Mouse (Mus musculus) lung, postnatal 25 days (tissue): ENCODE data around the gene Stox2.

ENCODE experiments used
- DNase-seq: peaks from one replicate; pipeline ENCODE4 v3.0.0; 2022; ENCODE audit warnings: low spot score

Gene Stox2

DNA sequence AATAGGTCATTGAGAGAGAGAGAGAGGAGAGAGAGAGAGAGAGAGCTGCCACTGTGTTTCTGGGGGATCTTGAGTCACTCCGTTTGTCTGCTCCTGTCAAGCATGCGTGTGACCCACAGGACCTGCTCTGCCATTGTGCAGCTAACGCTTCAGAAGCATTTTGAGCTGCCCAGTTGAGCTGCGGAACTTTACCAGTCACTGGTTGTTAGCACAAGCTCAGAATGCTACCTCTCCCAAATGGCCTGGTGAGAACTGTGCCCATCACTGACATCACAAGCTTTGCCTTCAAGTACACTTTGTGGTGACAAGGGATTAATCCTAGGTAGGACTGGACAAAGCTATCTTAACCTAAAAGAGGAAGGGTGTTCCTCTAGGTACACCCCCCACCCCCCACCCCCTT, 263.9 kb downstream of the Stox2 start:
- DNase-seq = no peak

DNA sequence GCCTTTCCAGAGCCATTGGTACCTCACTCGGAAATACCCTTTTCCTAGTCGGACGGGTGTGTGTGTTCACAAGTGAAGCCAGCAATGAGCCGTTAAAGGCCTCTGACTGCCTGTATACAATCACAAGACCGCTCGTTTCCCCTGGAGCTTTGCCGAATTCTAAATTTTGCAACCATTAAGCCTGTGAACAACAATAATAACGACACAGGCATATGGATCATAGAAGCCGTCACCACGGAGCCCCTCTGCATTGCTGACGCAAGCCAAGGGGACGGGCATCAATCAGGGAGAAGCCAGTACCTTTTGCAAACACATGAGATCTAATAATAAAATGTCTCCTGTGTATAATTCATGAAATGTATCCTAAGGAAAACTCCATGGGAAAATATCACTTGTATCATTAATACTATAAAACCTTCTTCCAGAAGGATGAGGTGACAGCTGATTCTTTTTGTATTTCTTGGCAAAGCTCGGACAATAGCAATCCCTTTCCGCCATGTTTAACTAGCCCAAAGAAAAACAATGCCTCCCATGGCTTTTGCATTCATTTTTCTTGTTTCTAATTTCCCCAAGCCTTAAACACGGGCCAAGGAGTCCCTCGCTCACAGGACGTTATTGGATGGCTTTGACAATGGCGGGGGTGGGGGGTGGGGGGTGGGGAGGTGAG, 265.0 kb downstream of the Stox2 start:
- no peak for DNase-seq

- DNase-seq = no peak
These were observed 266.0 kb downstream of the Stox2 start for GRCm38 (mm10) chr8:47180181-47180580.

GRCm38 (mm10) chr8:47178785-47179184, 267.4 kb downstream of the Stox2 start:
- no peak for DNase-seq

GRCm38 (mm10) chr8:47173823-47174222, 272.3 kb downstream of the Stox2 start:
- DNase-seq = no peak

GRCm38 (mm10) chr8:47172848-47173247, 273.3 kb downstream of the Stox2 start:
- no peak for DNase-seq

GRCm38 (mm10) chr8:47160688-47161087, 285.5 kb downstream of the Stox2 start:
- DNase-seq = no peak

DNA sequence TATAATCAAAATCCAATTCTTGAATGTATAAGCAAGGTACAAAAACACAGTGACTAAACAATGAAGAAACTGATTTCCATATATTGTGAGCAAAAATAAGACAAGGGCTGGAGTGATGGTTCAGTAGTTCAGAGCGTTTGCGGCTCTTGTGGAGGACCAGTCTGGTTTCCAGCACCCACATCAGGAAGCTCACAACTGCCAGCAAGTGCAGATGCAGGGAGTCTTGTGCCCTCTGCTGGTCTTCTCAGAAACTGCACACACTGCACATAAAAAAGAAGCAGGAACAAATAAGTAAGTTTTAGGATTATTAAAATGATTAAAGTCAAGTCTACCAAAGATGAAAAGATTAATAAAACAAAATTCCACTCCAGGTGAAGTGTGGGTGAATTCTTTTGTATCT, 291.6 kb downstream of the Stox2 start:
- no peak for DNase-seq

DNA sequence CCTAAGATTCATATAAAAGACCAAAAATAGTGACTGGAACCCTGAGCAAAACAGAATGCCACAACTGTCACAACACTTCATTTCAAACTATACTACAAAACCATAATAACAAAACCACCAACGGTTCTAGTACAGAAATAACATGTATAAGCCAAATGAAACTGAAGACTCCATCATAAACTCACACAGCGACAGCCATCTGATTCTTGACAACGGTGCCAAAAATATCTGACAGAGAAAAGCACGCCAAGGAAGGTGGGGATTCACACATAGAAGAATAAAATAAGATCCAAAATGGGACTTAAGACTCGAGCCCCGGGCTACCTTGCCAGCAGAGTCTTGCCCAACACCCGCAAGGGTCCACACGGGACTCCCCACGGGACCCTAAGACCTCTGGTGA, 300.9 kb downstream of the Stox2 start:
- no peak for DNase-seq

DNA sequence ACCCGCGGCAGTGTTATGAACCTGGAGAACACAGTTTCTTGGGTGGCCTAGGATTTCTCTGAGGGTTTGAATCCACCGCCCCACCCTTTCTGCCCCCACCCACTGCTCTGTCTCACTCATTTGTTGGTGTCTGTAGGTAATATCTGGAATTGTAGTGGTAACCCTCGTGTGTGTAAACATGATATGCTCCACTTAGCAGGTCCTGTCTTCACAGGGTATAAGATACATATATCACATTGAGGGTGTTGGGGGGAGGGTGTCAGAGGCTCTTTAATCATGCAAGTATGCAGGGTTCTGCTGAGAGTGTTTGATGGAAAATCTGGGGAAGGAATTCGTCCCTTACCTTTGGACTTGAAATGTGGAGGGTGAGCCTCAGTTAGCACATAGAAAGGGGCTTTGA, 310.1 kb downstream of the Stox2 start:
- DNase-seq = no peak

DNA sequence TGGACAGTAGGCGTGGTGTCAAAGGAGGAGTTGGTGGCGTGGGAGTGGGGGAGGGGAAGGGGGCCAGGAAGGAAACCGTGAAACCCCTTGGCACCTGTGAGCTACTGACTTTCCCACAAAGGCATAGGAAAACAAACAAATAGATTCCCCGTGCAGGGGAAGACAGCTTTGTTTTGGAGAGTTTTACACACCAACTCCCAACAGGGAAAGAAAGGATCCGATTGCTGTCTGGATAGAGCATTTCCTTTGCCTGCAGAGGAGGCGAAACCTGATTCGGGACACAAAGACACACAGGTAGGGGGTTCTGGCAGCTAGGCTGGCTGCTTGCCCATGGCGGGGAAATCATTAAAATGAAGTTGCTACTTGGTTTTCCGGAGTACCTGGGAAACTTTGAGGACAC, 310.6 kb downstream of the Stox2 start:
- no peak for DNase-seq

GRCm38 (mm10) chr8:47134736-47135135, 311.4 kb downstream of the Stox2 start:
- no peak for DNase-seq

DNA sequence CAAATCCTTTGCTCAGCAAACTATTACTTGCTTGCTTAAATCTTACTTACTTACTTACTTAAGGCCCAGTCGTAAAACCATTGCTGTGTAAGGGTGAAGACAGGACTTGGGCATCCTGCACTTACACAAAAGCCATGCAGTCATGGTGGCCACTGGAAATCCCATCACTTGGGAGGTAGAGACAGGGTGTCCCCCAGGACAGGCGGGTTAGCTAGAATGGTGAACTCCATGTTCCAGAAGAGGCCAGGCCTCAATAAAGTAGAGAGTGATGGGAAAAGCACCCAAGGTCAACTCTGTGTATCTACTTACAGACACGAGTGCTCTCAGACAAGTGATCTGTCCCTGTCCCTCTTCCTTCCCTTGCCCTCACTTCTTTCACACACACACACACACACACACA, 312.8 kb downstream of the Stox2 start:
- no peak for DNase-seq
